Comparison of ENCODE assay signal across 9 mouse cellular contexts in genomic region chr1:180901107-180901506, GRCm38 (mm10). TPM values are rescaled to one million over a fixed set of nuclear protein-coding genes. Genes with fewer than 3 reads are reported as not detected.
DNase-seq lines count a peak whose midpoint lies in the region; ATAC-seq and TF ChIP-seq lines count a peak whose summit lies in the region.
"Had no signal": no experiment of that assay in that cellular context is flagged by ENCODE, and none has a peak within 500 bp of the region (broad histone marks: within the 10 kb centered on the region; RNA-seq: fewer than 3 reads in every experiment).

No protein-coding gene starts in this region.

- H3K9me3 ChIP-seq in limb, embryonic 14.5 days (ENCODE audit: control insufficient read depth, low read length), result no peaks in the 10 kb centered on the region
- no peaks in the 10 kb centered on the region for H3K9me3 ChIP-seq in limb, embryonic 10.5 days (replicated peaks)

- ATAC-seq in limb, embryonic 14.5 days (ENCODE audit: low FRiP score, low read depth), result no peak
- peak; percentile 33 for ATAC-seq in megakaryocyte, adult 5-6 weeks (ENCODE audit: poor library complexity, severe bottlenecking)

- H3K36me3 ChIP-seq in limb, embryonic 14.5 days (ENCODE audit: control insufficient read depth, insufficient read depth, low read length), result peaks cover 6% of the 10 kb centered on the region
- H3K36me3 ChIP-seq in limb, embryonic 10.5 days, result peaks cover 8% of the 10 kb centered on the region

- H3K4me3 ChIP-seq in limb, embryonic 14.5 days (replicated peaks; ENCODE audit: low read length), result no peak overlapping the region
- H3K4me3 ChIP-seq in limb, embryonic 10.5 days, result no peak overlapping the region

- WGBS in limb, embryonic 14.5 days, result 0% methylated on average over 4 of the region's 4 CpGs
- WGBS in limb, embryonic 10.5 days, result 5% methylated on average over 4 of the region's 4 CpGs

- no peak overlapping the region for H3K9ac ChIP-seq in limb, embryonic 14.5 days (ENCODE audit: low read depth, low read length, severe bottlenecking)

- H3K27ac ChIP-seq in limb, embryonic 14.5 days (replicated peaks; ENCODE audit: low read depth, low read length), result no peak overlapping the region
- H3K27ac ChIP-seq in limb, embryonic 10.5 days, result no peak overlapping the region

- no peak overlapping the region for H3K4me2 ChIP-seq in limb, embryonic 14.5 days (replicated peaks; ENCODE audit: low read depth, low read length, severe bottlenecking)

- peak; percentile 15 for DNase-seq in cerebellum, adult 11-12 months
- DNase-seq in cerebellum, postnatal 4 days (ENCODE audit: low spot score in 2 of 2), result no peak
- DNase-seq in limb, embryonic 14.5 days (ENCODE audit: low spot score), result peak; percentile 47
- no peak for DNase-seq in limb, embryonic 10.5 days (ENCODE audit: low spot score)
- DNase-seq in cerebellum, adult 9-11 months, result peak; percentile 21
- no peak for DNase-seq in gastrocnemius, postnatal 14 days
- DNase-seq in ovary, postnatal 14 days (ENCODE audit: low spot score), result no peak

- peaks cover 12% of the 10 kb centered on the region for H3K4me1 ChIP-seq in limb, embryonic 14.5 days (ENCODE audit: control insufficient read depth, insufficient read depth, low read length)
- H3K4me1 ChIP-seq in limb, embryonic 10.5 days, result peaks cover 22% of the 10 kb centered on the region

- no peak for TF ChIP-seq POLR2A in limb, embryonic 14.5 days (IDR thresholded peaks at IDR 0.05; ENCODE audit: borderline replicate concordance, extremely low read depth, insufficient read depth, insufficient read length)

- H3K27me3 ChIP-seq in limb, embryonic 14.5 days (ENCODE audit: control insufficient read depth, insufficient read depth, low read length), result no peaks in the 10 kb centered on the region
- no peaks in the 10 kb centered on the region for H3K27me3 ChIP-seq in limb, embryonic 10.5 days (ENCODE audit: low read depth, poor library complexity, severe bottlenecking)

- intact Hi-C loops in gastrocnemius, postnatal 14 days (cut with DNase I; ENCODE audit: low total_unique reads), result loop anchor here (2.0 to 10.0 kb wide), 2 partner anchors 72 to 144 kb away; no protein-coding TSS in a partner anchor

RNA-seq across cellular contexts. Expression of gene Pycr2, which starts 3.0 kb away (rescaled TPM):
- 62.5 and 80.3 TPM in 2 replicates for polyA plus RNA-seq in limb, embryonic 14.5 days (2012; rRNA removed)
- 91.5 and 95.6 TPM in 2 replicates for polyA plus RNA-seq in limb, embryonic 14.5 days (2014; fragmentation: Nextera tagmentation; extraction: Ambion mirVana)
- 163 and 166 TPM in 2 replicates for polyA plus RNA-seq in limb, embryonic 10.5 days (2016; fragmentation: Nextera tagmentation; extraction: Ambion mirVana)
- total RNA-seq in megakaryocyte, adult 5-6 weeks (2015), result 14.5 and 16.4 TPM in 2 replicates
- total RNA-seq in megakaryocyte, adult 5-6 weeks (2017), result 17.3 and 19.6 TPM in 2 replicates
- total RNA-seq in gastrocnemius, postnatal 14 days (2021), result 10 to 100 TPM; 18.3 to 18.4 TPM

RNA-seq across cellular contexts. Expression of gene Lefty2, which starts 8.2 kb away (rescaled TPM):
- 0.11 and 0.36 TPM in 2 replicates for polyA plus RNA-seq in limb, embryonic 14.5 days (2012; rRNA removed)
- 0.17 and 0.80 TPM in 2 replicates for polyA plus RNA-seq in limb, embryonic 14.5 days (2014; fragmentation: Nextera tagmentation; extraction: Ambion mirVana)
- not detected in 2 replicates for polyA plus RNA-seq in limb, embryonic 10.5 days (2016; fragmentation: Nextera tagmentation; extraction: Ambion mirVana)
- not detected in 2 replicates for total RNA-seq in megakaryocyte, adult 5-6 weeks (2015)
- total RNA-seq in megakaryocyte, adult 5-6 weeks (2017), result not detected in 2 replicates
- total RNA-seq in gastrocnemius, postnatal 14 days (2021), result not detected
- total RNA-seq: hematopoietic stem cell, adult 5-6 weeks had no signal

RNA-seq across cellular contexts. Expression of gene Lefty1, which starts 33.7 kb away (rescaled TPM):
- polyA plus RNA-seq in limb, embryonic 14.5 days (2012; rRNA removed), result 4.1 and 4.8 TPM in 2 replicates
- 2.7 and 3.5 TPM in 2 replicates for polyA plus RNA-seq in limb, embryonic 14.5 days (2014; fragmentation: Nextera tagmentation; extraction: Ambion mirVana)
- polyA plus RNA-seq in limb, embryonic 10.5 days (2016; fragmentation: Nextera tagmentation; extraction: Ambion mirVana), result 0.23 and 0.33 TPM in 2 replicates
- 0.60 and 1.5 TPM in 2 replicates for total RNA-seq in megakaryocyte, adult 5-6 weeks (2015)
- total RNA-seq in megakaryocyte, adult 5-6 weeks (2017), result 0.29 and 0.98 TPM in 2 replicates
- total RNA-seq in gastrocnemius, postnatal 14 days (2021), result under 1 TPM; 0.44 to 0.53 TPM

RNA-seq across cellular contexts. Expression of gene Tmem63a, which starts 41.0 kb away (rescaled TPM):
- polyA plus RNA-seq in limb, embryonic 14.5 days (2012; rRNA removed), result 47.9 and 56.9 TPM in 2 replicates
- 18.2 and 19.1 TPM in 2 replicates for polyA plus RNA-seq in limb, embryonic 14.5 days (2014; fragmentation: Nextera tagmentation; extraction: Ambion mirVana)
- 2.9 and 6.2 TPM in 2 replicates for polyA plus RNA-seq in limb, embryonic 10.5 days (2016; fragmentation: Nextera tagmentation; extraction: Ambion mirVana)
- 35.0 and 35.5 TPM in 2 replicates for total RNA-seq in megakaryocyte, adult 5-6 weeks (2015)
- 31.7 and 35.2 TPM in 2 replicates for total RNA-seq in megakaryocyte, adult 5-6 weeks (2017)
- total RNA-seq in gastrocnemius, postnatal 14 days (2021), result 10 to 100 TPM; 11.9 to 12.5 TPM

RNA-seq across cellular contexts. Expression of gene Sde2, which starts 50.2 kb away (rescaled TPM):
- polyA plus RNA-seq in limb, embryonic 14.5 days (2012; rRNA removed), result 24.6 and 29.8 TPM in 2 replicates
- polyA plus RNA-seq in limb, embryonic 14.5 days (2014; fragmentation: Nextera tagmentation; extraction: Ambion mirVana), result 30.9 and 33.0 TPM in 2 replicates
- 46.7 and 50.8 TPM in 2 replicates for polyA plus RNA-seq in limb, embryonic 10.5 days (2016; fragmentation: Nextera tagmentation; extraction: Ambion mirVana)
- 18.1 and 21.1 TPM in 2 replicates for total RNA-seq in megakaryocyte, adult 5-6 weeks (2015)
- 24.8 and 34.9 TPM in 2 replicates for total RNA-seq in megakaryocyte, adult 5-6 weeks (2017)
- total RNA-seq in gastrocnemius, postnatal 14 days (2021), result 1 to 10 TPM; 8.4 to 8.5 TPM

Comparison
In these comparisons a context has a peak if more than half of its experiments do, and no peak if none do; other contexts are left out.
1. DNase-seq: peak in cerebellum, adult 11-12 months (single experiment), limb, embryonic 14.5 days (single experiment) and cerebellum, adult 9-11 months (single experiment); none in cerebellum, postnatal 4 days (0 of 2), limb, embryonic 10.5 days (single experiment), gastrocnemius, postnatal 14 days (single experiment) and ovary, postnatal 14 days (single experiment).